Mouse (Mus musculus): ENCODE data around the gene Rsrc1. TPM values are rescaled to one million over a fixed set of nuclear protein-coding genes. Genes with fewer than 3 reads are reported as not detected.

Rsrc1 gene
- polyA plus RNA-seq, 1 experiment from 2014 or later, result 9.8 TPM

DNA sequence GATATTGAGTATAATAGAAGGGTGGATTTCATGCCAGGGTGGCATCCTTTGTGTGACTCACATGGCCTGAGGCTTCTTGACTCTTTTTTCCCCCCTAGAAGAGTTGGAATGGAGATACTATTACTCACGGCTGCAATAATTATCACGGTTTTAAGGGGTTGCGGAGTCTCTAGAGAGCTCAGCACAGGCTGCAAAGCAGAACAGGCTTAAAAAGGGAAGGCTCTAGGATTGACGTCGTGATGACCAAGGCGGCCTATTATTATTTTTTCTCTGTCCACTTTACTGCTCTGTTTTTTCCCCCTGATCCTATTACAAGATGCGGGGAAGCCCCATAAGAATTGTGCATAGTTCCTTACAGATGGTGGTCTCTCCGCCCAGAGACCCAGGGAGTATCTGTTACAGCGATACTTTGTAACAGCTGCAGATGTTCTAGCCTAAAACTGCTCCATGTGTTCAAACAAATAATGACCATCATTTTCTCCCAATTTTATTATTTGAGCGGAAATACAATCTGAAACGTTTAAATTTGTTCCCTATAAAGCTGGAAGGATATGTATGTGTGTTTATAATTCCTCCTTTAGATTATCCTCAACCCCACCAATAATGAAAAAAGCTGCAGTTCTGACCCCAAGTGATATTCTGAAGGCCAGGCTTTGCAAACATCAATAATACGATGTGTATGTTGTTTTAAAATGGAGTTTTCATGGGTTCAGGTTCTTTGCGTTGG lies 4.1 kb upstream of the Rsrc1 start:
- Histone ChIP-seq H3K36me3 (no peaks in the 10 kb centered on the region), H3K9ac (no peak overlapping the region), H3K4me1 (replicated peaks) (peaks cover 24% of the 10 kb centered on the region), H3K4me3 (replicated peaks) (no peak overlapping the region), H3K27me3 (peaks cover 94% of the 10 kb centered on the region), H3K9me3 (replicated peaks) (no peaks in the 10 kb centered on the region), H3K27ac (no peak overlapping the region), H3K4me2 (no peak overlapping the region)
- ATAC-seq (ENCODE audit: low read depth), result no peak
- WGBS (ENCODE audit: insufficient replicate concordance), result 7% methylated on average over 13 of the region's 13 CpGs
- DNase-seq, result no peak

DNA sequence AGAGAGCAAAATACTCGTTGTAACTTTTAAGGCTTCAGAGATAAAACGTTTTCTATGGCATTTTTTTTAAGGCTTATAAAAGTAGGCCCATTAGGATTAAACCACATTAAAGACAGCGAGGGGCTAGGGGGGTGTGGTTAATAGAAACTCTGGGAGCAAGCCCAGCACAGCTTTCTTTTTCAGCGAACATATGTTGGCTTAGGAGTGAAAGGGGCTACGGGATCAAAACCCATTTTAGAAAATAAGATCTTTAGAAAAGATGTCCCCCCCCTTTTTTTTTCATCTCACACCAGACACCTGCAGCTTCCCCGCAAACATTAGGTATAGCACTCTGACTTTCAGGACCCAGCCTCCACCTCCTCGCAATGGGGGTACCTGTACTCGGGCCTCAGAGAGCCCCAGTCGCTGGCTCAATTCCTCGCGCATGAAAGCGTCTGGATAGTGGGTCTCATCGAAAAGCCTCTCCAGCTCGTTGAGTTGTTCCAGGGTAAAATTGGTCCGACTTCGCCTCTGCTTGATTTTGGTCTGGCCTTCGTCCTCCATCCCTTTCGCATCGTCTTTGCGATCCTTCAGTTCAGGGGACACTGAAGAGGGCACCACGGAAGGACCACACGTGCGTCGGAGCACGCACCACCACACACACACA lies 3.3 kb upstream of the Rsrc1 start:
- H3K36me3 ChIP-seq, result no peaks in the 10 kb centered on the region
- no peak for ATAC-seq (ENCODE audit: low read depth)

DNA sequence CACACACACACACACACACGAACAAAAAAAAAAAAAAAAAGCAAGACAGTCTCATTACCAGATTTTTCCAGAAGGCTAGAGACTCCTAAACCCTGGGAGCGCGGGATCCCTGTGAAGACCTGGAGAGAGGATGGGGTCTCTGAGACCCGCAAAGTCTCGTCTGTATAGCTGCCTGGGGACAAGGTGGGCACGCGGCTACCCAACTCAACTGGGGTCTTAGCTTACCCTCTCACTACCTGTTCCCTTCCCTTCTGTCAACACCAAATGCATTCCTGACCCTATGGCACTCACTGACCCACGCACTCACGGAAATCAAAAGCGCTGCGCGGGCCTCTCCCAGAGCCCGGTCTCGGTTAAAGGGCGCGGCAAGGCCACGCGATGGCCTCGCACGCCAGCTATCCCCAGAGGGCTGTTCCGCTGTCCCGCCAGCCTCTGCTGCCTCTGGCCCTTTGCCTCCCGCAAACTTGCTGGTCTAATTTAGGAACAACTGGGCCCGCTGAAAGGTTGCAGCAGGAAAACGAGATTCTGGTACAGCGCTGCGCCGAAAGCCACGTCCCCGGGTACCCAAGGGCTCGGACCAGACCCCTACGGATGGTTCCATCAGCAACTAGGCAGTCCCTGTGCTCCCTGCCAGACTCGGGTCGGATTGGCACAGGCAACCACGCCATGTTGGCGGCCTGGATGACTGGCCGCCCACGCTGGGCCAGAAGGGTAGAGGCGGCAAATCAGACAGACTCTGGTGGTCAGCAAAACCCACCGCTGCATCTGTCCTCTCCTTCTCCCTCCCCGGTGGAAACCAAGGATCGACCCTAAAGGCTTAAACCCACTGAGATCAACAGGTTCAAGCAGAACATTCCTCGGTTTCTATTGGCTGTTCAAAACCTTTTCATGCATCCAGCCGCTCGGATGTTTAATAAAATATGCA lies 2.5 kb upstream of the Rsrc1 start:
- WGBS (ENCODE audit: insufficient replicate concordance), result 2% methylated on average over 45 of the region's 45 CpGs
- no peaks in the 10 kb centered on the region for H3K36me3 ChIP-seq
- no peak overlapping the region for H3K4me3 ChIP-seq (replicated peaks)
- H3K4me2 ChIP-seq, result no peak overlapping the region
- peaks cover 89% of the 10 kb centered on the region for H3K27me3 ChIP-seq
- DNase-seq (no peak), ATAC-seq (ENCODE audit: low read depth) (no peak)
- no peak overlapping the region for H3K9ac ChIP-seq
- peaks cover 30% of the 10 kb centered on the region for H3K4me1 ChIP-seq (replicated peaks)
- no peaks in the 10 kb centered on the region for H3K9me3 ChIP-seq (replicated peaks)
- no peak overlapping the region for H3K27ac ChIP-seq

More for the DNA sequence above, 3.3 kb upstream of the Rsrc1 start:
- Histone ChIP-seq H3K4me3 (replicated peaks) (no peak overlapping the region), H3K27ac (no peak overlapping the region), H3K9ac (no peak overlapping the region), H3K4me1 (replicated peaks) (peaks cover 33% of the 10 kb centered on the region), H3K9me3 (replicated peaks) (no peaks in the 10 kb centered on the region), H3K4me2 (no peak overlapping the region), H3K27me3 (peaks cover 94% of the 10 kb centered on the region)
- 2% methylated on average over 25 of the region's 25 CpGs for WGBS (ENCODE audit: insufficient replicate concordance)
- no peak for DNase-seq

DNA sequence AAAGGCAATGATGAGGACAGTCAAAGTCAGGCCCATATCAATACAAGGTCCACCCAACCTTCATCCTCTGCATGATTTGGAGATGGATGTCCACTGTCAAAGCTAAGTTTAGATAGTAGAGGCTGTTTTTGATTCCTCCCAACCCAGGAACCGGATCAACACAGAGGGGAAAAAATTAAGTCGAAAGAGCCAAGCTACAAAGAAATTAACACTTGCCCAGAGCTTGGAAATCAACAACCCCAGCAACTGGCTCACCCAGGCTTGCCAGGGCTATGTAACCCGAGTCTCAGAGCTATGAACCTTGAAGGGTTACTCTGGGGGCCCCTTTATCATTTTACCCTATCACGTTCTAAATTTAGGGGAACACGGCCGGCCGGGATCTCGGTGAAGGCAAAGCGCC lies 1.7 kb upstream of the Rsrc1 start:
- H3K4me3 ChIP-seq (replicated peaks), result no peak overlapping the region
- WGBS (ENCODE audit: insufficient replicate concordance), result 4% methylated on average over 9 of the region's 9 CpGs

DNA sequence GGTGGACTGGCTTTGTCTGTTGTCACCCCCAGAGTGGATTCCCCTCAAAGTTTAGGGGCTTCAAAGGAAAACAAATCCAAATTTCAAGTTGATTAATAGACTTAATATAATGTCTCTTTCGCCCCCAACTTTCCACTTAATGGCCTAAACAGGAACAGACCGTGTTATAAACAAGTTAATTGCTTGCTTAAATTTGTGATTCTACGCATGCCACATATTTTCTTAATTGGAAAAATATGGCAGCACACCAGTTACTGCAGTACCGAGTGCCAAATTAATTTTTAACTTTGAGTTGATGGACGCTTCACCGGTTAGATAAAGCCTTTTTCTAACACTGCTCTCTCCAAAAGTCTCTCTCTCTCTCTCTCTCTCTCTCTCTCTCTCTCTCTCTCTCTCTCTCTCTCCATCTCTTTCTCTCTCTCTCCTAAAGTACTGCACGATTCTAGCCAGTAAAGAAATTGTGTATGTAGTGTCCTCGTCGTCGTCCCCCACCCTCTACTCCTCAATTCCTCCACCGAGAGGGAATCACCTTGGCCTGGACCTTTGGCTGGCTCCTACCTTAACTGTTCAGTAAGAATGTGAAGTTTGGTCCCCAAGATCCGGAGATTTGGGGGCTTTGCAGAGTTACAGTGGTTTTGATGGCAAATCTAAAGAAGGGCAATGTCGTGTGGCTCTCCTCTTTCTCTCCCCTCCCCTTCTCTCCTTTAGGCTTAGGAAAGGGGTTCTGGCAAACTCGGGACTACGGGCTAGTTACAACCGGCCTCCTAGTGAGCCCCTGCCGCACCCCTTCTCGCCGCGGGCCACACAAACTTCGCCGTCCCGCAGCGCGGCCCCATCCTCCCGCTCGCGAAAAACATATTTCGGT lies 847 bp upstream of the Rsrc1 start:
- Histone ChIP-seq H3K4me2 (peak overlapping the region; percentile 71), H3K27ac (no peak overlapping the region), H3K9ac (no peak overlapping the region), H3K36me3 (no peaks in the 10 kb centered on the region), H3K4me3 (replicated peaks) (peak overlapping the region; percentile 57), H3K27me3 (peaks cover 80% of the 10 kb centered on the region), H3K9me3 (replicated peaks) (no peaks in the 10 kb centered on the region), H3K4me1 (replicated peaks) (peaks cover 30% of the 10 kb centered on the region)
- WGBS (ENCODE audit: insufficient replicate concordance), result 2% methylated on average over 29 of the region's 29 CpGs
- ATAC-seq (ENCODE audit: low read depth) (no peak), DNase-seq (no peak)

More for the DNA sequence above, 1.7 kb upstream of the Rsrc1 start:
- peaks cover 30% of the 10 kb centered on the region for H3K4me1 ChIP-seq (replicated peaks)
- H3K9me3 ChIP-seq (replicated peaks), result no peaks in the 10 kb centered on the region
- H3K27ac ChIP-seq, result no peak overlapping the region
- H3K27me3 ChIP-seq, result peaks cover 88% of the 10 kb centered on the region
- no peaks in the 10 kb centered on the region for H3K36me3 ChIP-seq
- no peak for ATAC-seq (ENCODE audit: low read depth)
- no peak overlapping the region for H3K4me2 ChIP-seq
- DNase-seq, result no peak
- H3K9ac ChIP-seq, result no peak overlapping the region

DNA sequence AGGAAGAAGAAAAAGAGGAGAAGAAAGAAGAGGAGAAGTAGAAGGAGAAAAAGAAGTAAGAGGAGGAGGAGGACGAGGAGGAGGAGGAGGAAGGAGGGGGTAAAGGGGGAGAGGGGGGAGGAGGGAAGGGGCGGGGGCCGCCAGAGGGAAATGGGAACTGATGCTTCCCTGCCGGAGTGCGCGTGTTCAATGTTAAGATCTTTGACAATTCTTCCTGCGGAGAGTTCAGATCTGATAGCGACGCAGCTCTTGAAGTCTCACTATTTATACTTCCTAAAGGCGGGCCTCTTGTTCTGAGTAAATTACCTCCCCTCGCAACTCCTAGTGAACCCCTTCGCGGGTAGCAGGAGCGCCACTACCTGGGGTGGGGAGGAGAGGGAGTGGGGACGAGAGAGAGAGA lies 516 bp downstream of the Rsrc1 start, which contains the start of gene Shox2:
Gene Shox2, minus strand, starts transcription at position 66 of the 400 bp plus-strand sequence.
- ATAC-seq (ENCODE audit: low read depth), result no peak
- peaks cover 72% of the 10 kb centered on the region for H3K27me3 ChIP-seq
- H3K9me3 ChIP-seq (replicated peaks), result no peaks in the 10 kb centered on the region
- no peak within 1 kb of the TSS for H3K27ac ChIP-seq
- peak within 1 kb of the TSS; percentile 57 for H3K4me3 ChIP-seq (replicated peaks)
- peak within 1 kb of the TSS; percentile 71 for H3K4me2 ChIP-seq
- H3K9ac ChIP-seq, result 0 out of 2 replicates have a peak within 1 kb of the TSS, but pooled peaks have one; percentile 13
- no peaks in the 10 kb centered on the region for H3K36me3 ChIP-seq
- no peak for DNase-seq
- peaks cover 34% of the 10 kb centered on the region for H3K4me1 ChIP-seq (replicated peaks)
- under 1% methylated on average over 15 of the region's 15 CpGs for WGBS (ENCODE audit: insufficient replicate concordance)

DNA sequence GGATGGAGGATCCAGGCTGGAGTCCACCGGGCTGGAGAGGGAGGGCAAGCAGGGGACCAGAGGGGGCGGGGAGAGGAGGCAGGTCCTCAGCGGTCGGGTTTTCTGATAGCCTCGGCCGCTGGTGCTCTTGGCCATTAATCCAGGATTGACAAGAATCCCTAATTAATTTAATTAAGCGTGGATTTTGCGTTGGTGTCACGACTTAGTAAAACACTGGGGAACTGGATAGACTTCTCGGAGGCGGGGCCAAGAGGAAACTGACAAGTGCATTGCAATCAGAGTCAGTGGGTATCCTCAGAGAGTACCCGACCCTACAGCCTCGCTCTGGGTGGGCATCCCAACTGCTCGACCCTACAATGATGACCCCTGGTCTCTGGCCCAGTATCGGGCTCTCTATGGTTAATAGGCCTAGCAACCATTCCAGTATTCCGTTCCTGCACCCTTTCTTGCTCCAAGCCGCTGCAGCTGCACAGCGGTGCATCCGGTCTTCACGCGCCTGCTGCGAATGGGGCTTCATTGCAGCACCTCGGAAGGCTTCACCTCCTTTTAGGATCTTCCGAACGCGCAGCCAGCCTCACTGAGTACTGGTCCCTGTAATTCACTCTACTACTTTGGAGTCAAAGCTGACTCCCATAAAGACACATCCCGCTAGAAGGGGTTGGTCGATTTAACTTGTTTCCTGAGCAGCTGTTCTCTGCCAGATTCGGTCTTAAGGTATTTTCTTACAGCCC lies 1.2 kb downstream of the Rsrc1 start:
- WGBS (ENCODE audit: insufficient replicate concordance), result 0% methylated on average over 29 of the region's 29 CpGs
- ATAC-seq (ENCODE audit: low read depth) (no peak), DNase-seq (no peak)
- Histone ChIP-seq H3K27me3 (peaks cover 66% of the 10 kb centered on the region), H3K27ac (no peak overlapping the region), H3K9me3 (replicated peaks) (no peaks in the 10 kb centered on the region), H3K4me3 (replicated peaks) (peak overlapping the region; percentile 57), H3K4me1 (replicated peaks) (peaks cover 35% of the 10 kb centered on the region), H3K36me3 (no peaks in the 10 kb centered on the region), H3K9ac (no peak overlapping the region), H3K4me2 (peak overlapping the region; percentile 71)

DNA sequence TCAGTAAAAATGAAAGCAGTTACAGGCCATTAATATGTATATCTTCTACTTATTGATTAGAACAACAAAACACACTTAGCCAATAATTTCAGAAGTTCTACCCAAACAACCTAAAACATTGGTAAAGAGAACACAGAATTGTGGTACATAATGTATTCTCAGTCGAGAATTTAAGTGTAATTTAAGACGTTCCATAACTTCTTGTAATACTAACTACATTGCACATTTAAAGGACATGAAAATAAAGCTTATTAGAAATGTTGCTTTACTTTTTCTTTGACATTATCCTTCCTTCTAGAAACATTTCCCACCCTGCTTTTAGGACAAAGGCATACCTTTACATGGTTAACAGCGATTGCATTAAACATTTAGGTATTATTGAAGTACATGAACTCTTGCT lies 2.3 kb downstream of the Rsrc1 start:
- WGBS (ENCODE audit: insufficient replicate concordance), result 11% methylated on average over 3 of the region's 3 CpGs
- no peaks in the 10 kb centered on the region for H3K36me3 ChIP-seq
- no peak overlapping the region for H3K4me2 ChIP-seq
- peaks cover 35% of the 10 kb centered on the region for H3K4me1 ChIP-seq (replicated peaks)
- H3K27ac ChIP-seq, result no peak overlapping the region
- no peak for DNase-seq
- no peak for ATAC-seq (ENCODE audit: low read depth)
- no peaks in the 10 kb centered on the region for H3K9me3 ChIP-seq (replicated peaks)
- peaks cover 55% of the 10 kb centered on the region for H3K27me3 ChIP-seq
- no peak overlapping the region for H3K4me3 ChIP-seq (replicated peaks)
- no peak overlapping the region for H3K9ac ChIP-seq

DNA sequence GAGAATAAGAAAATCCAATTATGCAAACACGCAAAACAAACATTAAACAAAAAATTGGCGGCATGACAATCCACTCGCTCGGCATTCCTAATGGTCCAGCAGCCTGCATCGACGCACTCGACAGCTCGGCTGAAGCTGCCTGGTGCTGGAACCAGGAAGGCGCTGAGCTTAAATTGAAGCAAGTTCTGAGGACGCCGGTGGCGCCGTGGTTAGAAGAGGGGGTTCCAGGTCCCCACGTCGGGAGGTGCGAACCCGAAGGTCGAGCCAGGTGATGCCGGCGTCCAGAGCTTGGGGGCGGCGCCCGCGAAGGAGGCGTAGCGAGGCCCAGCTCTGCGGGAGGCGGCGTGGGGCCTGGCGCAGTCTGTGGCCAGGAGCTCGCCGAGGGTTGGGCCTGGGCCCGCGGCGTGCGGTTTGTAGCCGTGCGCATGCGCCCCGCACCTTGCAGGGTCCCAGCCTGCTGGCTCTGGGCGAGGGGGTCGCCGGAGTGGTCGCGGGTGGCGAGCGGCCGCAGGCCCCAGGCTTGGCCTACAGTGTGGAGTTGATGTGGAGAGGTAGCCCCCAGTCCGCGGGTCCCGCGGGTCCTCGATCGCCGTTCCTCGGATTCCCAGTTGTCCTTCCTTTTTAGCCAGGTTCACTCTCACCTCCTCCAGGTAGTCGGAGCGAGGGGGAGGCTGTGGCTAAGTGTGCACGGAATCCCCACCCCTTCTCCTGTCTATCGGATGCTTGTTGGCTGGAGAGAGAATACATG lies 4.5 kb downstream of the Rsrc1 start:
- ATAC-seq (ENCODE audit: low read depth), result peak; percentile 93
- Histone ChIP-seq H3K27ac (no peak overlapping the region), H3K4me2 (peak overlapping the region; percentile 72), H3K27me3 (peaks cover 32% of the 10 kb centered on the region), H3K9me3 (replicated peaks) (no peaks in the 10 kb centered on the region), H3K4me3 (replicated peaks) (peak overlapping the region; percentile 75), H3K4me1 (replicated peaks) (peaks cover 25% of the 10 kb centered on the region), H3K9ac (peak overlapping the region; percentile 79), H3K36me3 (no peaks in the 10 kb centered on the region)
- DNase-seq, result peak; percentile 65
- under 1% methylated on average over 60 of the region's 60 CpGs for WGBS (ENCODE audit: insufficient replicate concordance)

DNA sequence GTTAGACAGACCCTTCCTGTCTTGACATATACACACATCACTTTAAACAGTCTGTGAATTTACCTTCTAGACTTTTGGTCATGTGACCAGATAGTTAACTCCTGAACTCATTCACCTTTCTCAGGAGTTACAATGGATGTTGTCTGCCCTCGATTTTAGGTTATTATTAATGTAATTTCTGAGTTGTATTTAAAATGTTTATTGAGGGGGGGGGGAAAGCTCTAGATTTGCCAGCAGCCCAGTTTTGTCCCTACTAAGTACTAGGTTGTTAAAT lies 5.0 kb downstream of the Rsrc1 start:
- H3K9ac ChIP-seq, result peak overlapping the region; percentile 79
- WGBS (ENCODE audit: insufficient replicate concordance), result 3% methylated on average over 1 of the region's 1 CpGs
- peak overlapping the region; percentile 72 for H3K4me2 ChIP-seq
- no peak for ATAC-seq (ENCODE audit: low read depth)
- no peaks in the 10 kb centered on the region for H3K9me3 ChIP-seq (replicated peaks)
- peak overlapping the region; percentile 75 for H3K4me3 ChIP-seq (replicated peaks)
- H3K27me3 ChIP-seq, result peaks cover 27% of the 10 kb centered on the region
- no peak for DNase-seq
- no peaks in the 10 kb centered on the region for H3K36me3 ChIP-seq
- peaks cover 20% of the 10 kb centered on the region for H3K4me1 ChIP-seq (replicated peaks)
- no peak overlapping the region for H3K27ac ChIP-seq

All from liver, embryonic 13.5 days (tissue).